26 mouse cellular contexts compared by ENCODE assay signal in the genomic region with DNA sequence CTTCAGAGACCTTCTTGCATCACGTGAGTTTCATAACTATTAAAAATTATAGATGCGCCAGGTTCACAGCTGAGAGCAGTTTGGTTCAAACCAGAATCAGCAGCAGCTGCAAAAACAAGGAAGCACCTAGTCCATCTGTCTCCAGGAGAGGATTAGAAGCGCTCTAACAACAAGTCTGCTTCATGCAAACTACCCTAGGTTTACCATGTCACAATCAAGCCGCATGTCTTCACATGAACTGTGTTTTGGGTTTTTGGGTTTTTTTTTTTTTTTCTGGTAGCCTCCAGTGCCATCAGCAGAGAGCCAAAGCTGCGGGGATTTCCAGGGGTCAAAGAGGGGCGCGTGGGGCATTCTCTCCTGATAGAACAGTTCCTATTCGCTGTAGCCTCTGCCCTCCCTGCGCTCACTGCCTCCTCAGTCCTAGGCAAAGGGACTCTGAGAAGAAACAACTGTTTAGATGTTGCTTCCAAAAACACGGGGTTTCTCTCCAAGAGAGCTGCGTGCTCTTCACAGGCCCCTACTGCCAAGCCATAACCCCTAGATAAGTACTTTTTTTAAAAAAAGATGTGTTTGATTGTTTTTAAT.
A peak's percentile ranks its signal among the peaks of the same experiment; 100 is the strongest.
DNase-seq lines count a peak whose midpoint lies in the region; ATAC-seq lines count a peak whose summit lies in the region.
"Had no signal": no experiment of that assay in that cellular context is flagged by ENCODE, and none has a peak within 500 bp of the region (broad histone marks: within the 10 kb centered on the region; RNA-seq: fewer than 3 reads in every experiment).

No protein-coding gene starts in this region.

- H3K4me1 ChIP-seq in kidney, embryonic 16.5 days (ENCODE audit: insufficient read depth, low read length): peaks cover 22% of the 10 kb centered on the region
- H3K4me1 ChIP-seq in embryonic facial prominence, embryonic 10.5 days: peaks cover 18% of the 10 kb centered on the region
- H3K4me1 ChIP-seq: neural tube, embryonic 12.5 days; stomach, embryonic 15.5 days had no signal

- H3K9ac ChIP-seq in kidney, embryonic 16.5 days (replicated peaks; ENCODE audit: low read length): no peak overlapping the region
- H3K9ac ChIP-seq: embryonic facial prominence, embryonic 15.5 days; forebrain, postnatal 0 days; neural tube, embryonic 12.5 days; stomach, embryonic 15.5 days had no signal

- H3K4me2 ChIP-seq in kidney, embryonic 16.5 days (replicated peaks; ENCODE audit: low read depth, low read length): no peak overlapping the region
- H3K4me2 ChIP-seq: embryonic facial prominence, embryonic 15.5 days; heart, embryonic 11.5 days; midbrain, embryonic 11.5 days; neural tube, embryonic 12.5 days; stomach, embryonic 15.5 days had no signal

- no peak overlapping the region for H3K4me3 ChIP-seq in kidney, embryonic 16.5 days (ENCODE audit: low read length)
- H3K4me3 ChIP-seq in embryonic facial prominence, embryonic 10.5 days: no peak overlapping the region
- H3K4me3 ChIP-seq: embryonic facial prominence, embryonic 15.5 days; forebrain, embryonic 10.5 days; neural tube, embryonic 12.5 days; stomach, embryonic 15.5 days had no signal

- no peaks in the 10 kb centered on the region for H3K9me3 ChIP-seq in kidney, embryonic 16.5 days (ENCODE audit: low read length)
- no peaks in the 10 kb centered on the region for H3K9me3 ChIP-seq in embryonic facial prominence, embryonic 10.5 days
- H3K9me3 ChIP-seq: embryonic facial prominence, embryonic 15.5 days; forebrain, embryonic 10.5 days; neural tube, embryonic 12.5 days; stomach, embryonic 15.5 days had no signal

- peak overlapping the region; percentile 50 for H3K27ac ChIP-seq in kidney, embryonic 16.5 days (ENCODE audit: low read length)
- peak overlapping the region; percentile 44 for H3K27ac ChIP-seq in embryonic facial prominence, embryonic 10.5 days (replicated peaks)
- H3K27ac ChIP-seq: embryonic facial prominence, embryonic 15.5 days; forebrain, embryonic 10.5 days; macrophage; neural tube, embryonic 12.5 days; stomach, embryonic 15.5 days had no signal

- no peaks in the 10 kb centered on the region for H3K27me3 ChIP-seq in kidney, embryonic 16.5 days (ENCODE audit: insufficient read depth, low read length)
- H3K27me3 ChIP-seq in embryonic facial prominence, embryonic 10.5 days (replicated peaks; ENCODE audit: low read depth, poor library complexity, severe bottlenecking): no peaks in the 10 kb centered on the region
- H3K27me3 ChIP-seq: embryonic facial prominence, embryonic 15.5 days; neural tube, embryonic 12.5 days; stomach, embryonic 15.5 days had no signal

- H3K36me3 ChIP-seq in kidney, embryonic 16.5 days (ENCODE audit: insufficient read depth, low read length): no peaks in the 10 kb centered on the region
- H3K36me3 ChIP-seq in embryonic facial prominence, embryonic 10.5 days (replicated peaks): no peaks in the 10 kb centered on the region
- H3K36me3 ChIP-seq: embryonic facial prominence, embryonic 15.5 days; forebrain, embryonic 10.5 days; neural tube, embryonic 12.5 days; stomach, embryonic 15.5 days had no signal

- ATAC-seq in kidney, embryonic 16.5 days (ENCODE audit: low FRiP score, low TSS enrichment): peak; percentile 39; the same call in 1 of the 2 replicates
- ATAC-seq: forebrain, postnatal 0 days had no signal

- 60% methylated on average over 11 of the region's 11 CpGs for WGBS in kidney, embryonic 16.5 days
- 39% methylated on average over 11 of the region's 11 CpGs for WGBS in embryonic facial prominence, embryonic 10.5 days

- no peak for DNase-seq in kidney, postnatal 25 days
- DNase-seq in lung, postnatal 10 days: peak; percentile 23
- no peak for DNase-seq in lung, postnatal 25 days (ENCODE audit: low spot score)
- DNase-seq in embryonic facial prominence, embryonic 10.5 days (ENCODE audit: low spot score): peak; percentile 24
- DNase-seq in lung, postnatal 4 days: peak; percentile 16 to 59
- no peak for DNase-seq in urinary bladder, postnatal 14 days (ENCODE audit: low spot score)
- DNase-seq in urinary bladder, postnatal 4 days (ENCODE audit: low spot score in 2 of 2): no peak
- DNase-seq: adrenal gland, postnatal 36 days; B cell, adult 2 months; cerebellum, adult 18-20 months; cerebellum, postnatal 25 days; forebrain, postnatal 0 days; gastrocnemius, postnatal 36 days; heart, postnatal 10 days; kidney, adult 8-10 months; left cerebral cortex, postnatal 4 days; right cerebral cortex, adult 18-20 months; thymus, adult 2 months had no signal

Comparison
In these comparisons a context has a peak if more than half of its experiments do, and no peak if none do; other contexts are left out.
1. DNase-seq: peak in lung, postnatal 10 days (single experiment), embryonic facial prominence, embryonic 10.5 days (single experiment) and lung, postnatal 4 days (2 of 2); none in kidney, postnatal 25 days (0 of 2), lung, postnatal 25 days (single experiment), urinary bladder, postnatal 14 days (single experiment) and urinary bladder, postnatal 4 days (0 of 2).